Mouse (Mus musculus) MEL (cell line): Measurements from ENCODE around the gene Ifngr2. TPM values are rescaled to one million over a fixed set of nuclear protein-coding genes. Genes with fewer than 3 reads are reported as not detected.
"Not testable (repeated sequence)": the region's sequence is repeated elsewhere in the genome, so short reads cannot be mapped to it uniquely, and the experiment has no call there.

Source experiments
- DNase-seq: peaks from one replicate; pipeline ENCODE4 v3.0.0; 2011; ENCODE audit warnings: low read depth, low spot score
- H3K27ac ChIP-seq: 2 replicates; pipeline ENCODE4 v1.5.1; 2012; ENCODE audit warnings: low read depth, mild to moderate bottlenecking, control low read depth, low read length, moderate library complexity; ENCODE audit not compliant: control insufficient read depth
- H3K27me3 ChIP-seq, 2 experiments: fragments of 150-350 bp in 1 of 2; sonication (generic) in 1 of 2; 2 replicates each; pipeline ENCODE4 v1.6.1; 2012; ENCODE audit warnings: low read length in 2 of 2, mild to moderate bottlenecking in 2 of 2, improper control_type of control experiment in 1 of 2, moderate library complexity in 1 of 2; ENCODE audit not compliant: insufficient read depth in 2 of 2, control insufficient read depth in 1 of 2
- H3K36me3 ChIP-seq, 2 experiments: 2 replicates each; pipeline ENCODE4 v1.6.1; 2012 to 2014; ENCODE audit warnings: low read length in 2 of 2, improper control_type of control experiment in 1 of 2, inconsistent platforms in 1 of 2, mild to moderate bottlenecking in 1 of 2; ENCODE audit not compliant: insufficient read depth in 2 of 2, control insufficient read depth in 1 of 2
- H3K4me1 ChIP-seq, 2 experiments: fragments of 150-350 bp in 1 of 2; sonication (generic) in 1 of 2; 2 replicates each; pipeline ENCODE4 v1.6.1; 2012; ENCODE audit warnings: low read length in 2 of 2, improper control_type of control experiment in 1 of 2, mild to moderate bottlenecking in 1 of 2; ENCODE audit not compliant: insufficient read depth in 2 of 2, control insufficient read depth in 1 of 2
- H3K4me3 ChIP-seq, 2 experiments: fragments of 150-350 bp in 1 of 2; sonication (generic) in 1 of 2; 2 replicates each; pipeline ENCODE4 v1.5.1; 2012; ENCODE audit warnings: low read depth in 2 of 2, low read length in 2 of 2, mild to moderate bottlenecking in 2 of 2, moderate library complexity in 2 of 2, control low read depth in 1 of 2, improper control_type of control experiment in 1 of 2; ENCODE audit not compliant: control insufficient read depth in 1 of 2, insufficient read depth in 1 of 2
- H3K79me2 ChIP-seq: 2 replicates; pipeline ENCODE4 v1.6.1; 2012; ENCODE audit warnings: mild to moderate bottlenecking, low read length, moderate library complexity; ENCODE audit not compliant: control insufficient read depth, poor library complexity, insufficient read depth
- H3K9ac ChIP-seq: 2 replicates; pipeline ENCODE4 v1.6.1; 2012; ENCODE audit warnings: low read depth, mild to moderate bottlenecking, control low read depth, low read length, moderate library complexity; ENCODE audit not compliant: control insufficient read depth, poor library complexity, severe bottlenecking
- H3K9me3 ChIP-seq: fragments of 150-350 bp; sonication (generic); replicated peaks from 2 replicates; pipeline ENCODE4 v1.6.1; 2012; ENCODE audit warnings: mild to moderate bottlenecking, low read length, improper control_type of control experiment, moderate library complexity; ENCODE audit not compliant: insufficient read depth
- CHD2 ChIP-seq: IDR thresholded peaks from 2 replicates; pipeline ENCODE4 v1.6.1; 2011; ENCODE audit warnings: low read length, improper control_type of control experiment
- E2F4 ChIP-seq: IDR thresholded peaks from 2 replicates; pipeline ENCODE4 v1.6.1; 2011; ENCODE audit warnings: low read depth, low read length, improper control_type of control experiment, borderline replicate concordance
- HCFC1 ChIP-seq: IDR thresholded peaks from 2 replicates; pipeline ENCODE4 v1.6.1; 2012; ENCODE audit warnings: low read depth, mild to moderate bottlenecking, inconsistent platforms, low read length, improper control_type of control experiment, moderate library complexity
- MEF2A ChIP-seq: IDR thresholded peaks from 2 replicates; pipeline ENCODE4 v1.6.1; 2014; ENCODE audit warnings: low read depth, mild to moderate bottlenecking, inconsistent platforms, low read length, improper control_type of control experiment; ENCODE audit not compliant: poor library complexity, insufficient replicate concordance, severe bottlenecking; ENCODE audit errors: extremely low read depth
- MXI1 ChIP-seq: IDR thresholded peaks from 2 replicates; pipeline ENCODE4 v1.6.1; 2011; ENCODE audit warnings: mild to moderate bottlenecking, low read depth, low read length, improper control_type of control experiment
- MYB ChIP-seq: IDR thresholded peaks from 2 replicates; pipeline ENCODE4 v1.6.1; 2011; ENCODE audit warnings: mild to moderate bottlenecking, low read depth, low read length, improper control_type of control experiment
- RAD21 ChIP-seq: IDR thresholded peaks from 2 replicates; pipeline ENCODE4 v1.6.1; 2011; ENCODE audit warnings: mild to moderate bottlenecking, low read depth, low read length, improper control_type of control experiment
- SIN3A ChIP-seq: IDR thresholded peaks from 2 replicates; pipeline ENCODE4 v1.6.1; 2012; ENCODE audit warnings: low read length, improper control_type of control experiment, inconsistent platforms
- TAL1 ChIP-seq: IDR thresholded peaks from 2 replicates; pipeline ENCODE4 v1.6.1; 2012; ENCODE audit warnings: mild to moderate bottlenecking, inconsistent platforms, low read length, moderate library complexity, mixed read lengths
- TCF12 ChIP-seq: IDR thresholded peaks from 2 replicates; pipeline ENCODE4 v1.6.1; 2014; ENCODE audit warnings: low read depth, mild to moderate bottlenecking, inconsistent platforms, low read length, improper control_type of control experiment, moderate library complexity
- UBTF ChIP-seq: IDR thresholded peaks from 2 replicates; pipeline ENCODE4 v1.6.1; 2012; ENCODE audit warnings: low read depth, mild to moderate bottlenecking, inconsistent platforms, low read length, improper control_type of control experiment, moderate library complexity, borderline replicate concordance; ENCODE audit not compliant: insufficient read depth
- USF2 ChIP-seq, 2 experiments: IDR thresholded peaks; 2 replicates each; pipeline ENCODE4 v1.6.1; 2011 to 2012; ENCODE audit warnings: improper control_type of control experiment in 2 of 2, low read length in 2 of 2, borderline replicate concordance in 1 of 2, inconsistent platforms in 1 of 2, low read depth in 1 of 2, mild to moderate bottlenecking in 1 of 2; ENCODE audit not compliant: insufficient read depth in 1 of 2
- ZNF384 ChIP-seq: IDR thresholded peaks from 2 replicates; pipeline ENCODE4 v1.6.1; 2012; ENCODE audit warnings: low read depth, mild to moderate bottlenecking, inconsistent platforms, low read length, improper control_type of control experiment
- polyA plus RNA-seq, 2 experiments: library from polyadenylated mRNA; stranded (reverse) in 1 of 2; unstranded in 1 of 2; fragments of >175 nt in 1 of 2; fragments of >200 nt in 1 of 2; gene quantifications; 2 replicates each; pipeline versions ENCODE4 v1.2.1 to v1.2.4; 2012; ENCODE audit warnings: low replicate concordance in 2 of 2, low read depth in 1 of 2; ENCODE audit not compliant: insufficient read length in 2 of 2, insufficient read depth in 1 of 2, missing spikeins in 1 of 2
- total RNA-seq: library from RNA; depleted of rRNA; stranded (reverse); fragments of 300-350 nt; gene quantifications from 2 replicates; pipeline ENCODE4 v1.2.3, GENCODE M21; 2012

The Ifngr2 gene
- total and polyA plus RNA-seq, 3 experiments: 2.8 to 11.0 TPM; not detected in 1

DNA sequence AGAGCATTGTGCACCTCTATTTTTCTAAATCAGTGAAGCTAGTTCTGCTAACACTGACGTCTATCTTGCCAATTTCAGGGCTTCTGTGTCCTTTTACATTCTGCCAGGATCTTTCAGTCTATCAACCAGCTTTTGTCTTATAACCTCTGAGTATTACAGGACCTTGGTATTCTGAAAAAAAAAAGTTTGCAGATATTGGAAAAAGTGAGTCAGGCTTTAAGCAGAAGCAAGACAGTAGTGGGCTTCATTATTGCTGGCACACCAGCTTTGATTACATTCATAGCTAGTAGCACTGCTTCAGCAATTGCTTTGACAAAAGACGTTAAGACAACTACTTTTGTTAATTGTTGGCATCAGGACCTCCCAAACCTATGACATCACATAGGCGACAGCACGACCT, 16.0 kb upstream of the Ifngr2 start:
- Histone ChIP-seq H3K4me1 (peaks cover 5 to 33% of the 10 kb centered on the region in 2 experiments), H3K36me3 (peaks cover 0 to 18% of the 10 kb centered on the region in 2 experiments; a peak in 2 of 4 replicates)
- not testable (repeated sequence) for H3K9ac ChIP-seq, H3K9me3 ChIP-seq, H3K4me3 ChIP-seq, DNase-seq, H3K79me2 ChIP-seq, H3K27me3 ChIP-seq, H3K27ac ChIP-seq

GRCm38 (mm10) chr16:91531856-91532255, 15.0 kb upstream of the Ifngr2 start:
- no peaks in the 10 kb centered on the region for H3K9me3 ChIP-seq
- DNase-seq: no peak
- peaks cover 11 to 40% of the 10 kb centered on the region in 2 experiments for H3K4me1 ChIP-seq
- no peaks in the 10 kb centered on the region for H3K79me2 ChIP-seq
- H3K27ac ChIP-seq: no peak overlapping the region
- peaks cover 0 to 23% of the 10 kb centered on the region in 2 experiments; a peak in 2 of 4 replicates for H3K36me3 ChIP-seq
- no peak overlapping the region for H3K9ac ChIP-seq
- no peak for TF ChIP-seq E2F4
- no peak for TF ChIP-seq MEF2A
- TF ChIP-seq ZNF384: no peak
- no peak for TF ChIP-seq TCF12
- no peak for TF ChIP-seq SIN3A
- TF ChIP-seq RAD21: no peak
- no peak for TF ChIP-seq UBTF
- TF ChIP-seq MXI1: no peak
- TF ChIP-seq MYB: no peak
- TF ChIP-seq TAL1: no peak
- no peaks in the 10 kb centered on the region for H3K27me3 ChIP-seq
- H3K4me3 ChIP-seq: no peak overlapping the region

DNA sequence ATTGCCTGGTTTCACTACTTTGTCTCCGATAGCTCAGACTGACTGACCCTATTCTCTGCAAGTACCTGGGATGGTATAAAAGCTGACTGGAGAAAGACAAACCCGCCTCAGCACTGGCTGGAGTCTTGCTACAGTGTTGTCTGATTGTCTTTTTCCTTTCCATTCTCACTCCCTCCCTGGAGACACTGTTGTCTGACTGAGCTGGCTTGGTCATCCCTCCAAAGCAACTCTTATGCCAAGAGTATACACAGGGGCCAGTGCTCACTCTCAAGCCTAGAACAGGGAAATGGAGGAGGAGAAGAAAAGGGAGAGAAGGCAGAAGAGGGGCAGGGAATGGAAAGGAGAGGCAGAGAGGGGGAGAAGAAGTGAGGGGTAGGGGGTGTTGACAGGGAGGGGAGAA, 14.4 kb upstream of the Ifngr2 start:
- peaks cover 13 to 40% of the 10 kb centered on the region in 2 experiments for H3K4me1 ChIP-seq
- peak overlapping the region; percentile 8; the same call in 1 of the 2 replicates for H3K9ac ChIP-seq
- no peaks in the 10 kb centered on the region for H3K27me3 ChIP-seq

More for the DNA sequence above, 14.4 kb upstream of the Ifngr2 start:
- no peak overlapping the region for H3K27ac ChIP-seq
- peaks cover 0 to 28% of the 10 kb centered on the region in 2 experiments; a peak in 2 of 4 replicates for H3K36me3 ChIP-seq
- H3K4me3 ChIP-seq: no peak overlapping the region
- TF ChIP-seq MEF2A (no peak), ZNF384 (no peak), HCFC1 (no peak), USF2 (IDR thresholded peaks at IDR 0.05; ENCODE audit: borderline replicate concordance in 1 of 2, insufficient read depth in 1 of 2, low read depth in 1 of 2, low read length in 2 of 2) (no peak), CHD2 (no peak), MXI1 (no peak)
- H3K9me3 ChIP-seq: no peaks in the 10 kb centered on the region
- no peaks in the 10 kb centered on the region for H3K79me2 ChIP-seq
- no peak for DNase-seq
